Mouse (Mus musculus): ENCODE measurements around the gene Mat2a. TPM values are rescaled to one million over a fixed set of nuclear protein-coding genes. Genes with fewer than 3 reads are reported as not detected.

Mat2a gene
- polyA plus RNA-seq, 1 experiment from 2014 or later = 307 TPM

GRCm38 (mm10) chr6:72389471-72389940 is 49.9 kb downstream of the Mat2a start:
- Histone ChIP-seq H3K9ac (peak overlapping the region; percentile 65), H3K27ac (replicated peaks) (peak overlapping the region; percentile 96), H3K4me2 (replicated peaks) (peak overlapping the region; percentile 73), H3K9me3 (replicated peaks) (no peaks in the 10 kb centered on the region), H3K4me3 (replicated peaks) (peak overlapping the region; percentile 62), H3K36me3 (peaks cover 25% of the 10 kb centered on the region), H3K4me1 (peaks cover 38% of the 10 kb centered on the region), H3K27me3 (no peaks in the 10 kb centered on the region)
- no peak for ATAC-seq (ENCODE audit: insufficient number of reproducible peaks, low FRiP score, low TSS enrichment, low read depth)
- WGBS = 20% methylated on average over 13 of the region's 13 CpGs

GRCm38 (mm10) chr6:72388791-72389329 is 50.5 kb downstream of the Mat2a start:
- Histone ChIP-seq H3K9me3 (replicated peaks) (no peaks in the 10 kb centered on the region), H3K9ac (no peak overlapping the region), H3K4me1 (peaks cover 38% of the 10 kb centered on the region), H3K27me3 (no peaks in the 10 kb centered on the region), H3K27ac (replicated peaks) (peak overlapping the region; percentile 96; the same call in 1 of the 2 replicates), H3K4me2 (replicated peaks) (peak overlapping the region; percentile 73), H3K4me3 (replicated peaks) (peak overlapping the region; percentile 62), H3K36me3 (peaks cover 26% of the 10 kb centered on the region)
- no peak for ATAC-seq (ENCODE audit: insufficient number of reproducible peaks, low FRiP score, low TSS enrichment, low read depth)
- WGBS = 79% methylated on average over 6 of the region's 6 CpGs

- no peak overlapping the region for H3K4me3 ChIP-seq (replicated peaks)
- whole genome bisulfite sequencing = 66% methylated on average over 10 of the region's 10 CpGs
- H3K36me3 ChIP-seq = peaks cover 26% of the 10 kb centered on the region
- no peak overlapping the region for H3K4me2 ChIP-seq (replicated peaks)
- no peak for ATAC-seq (ENCODE audit: insufficient number of reproducible peaks, low FRiP score, low TSS enrichment, low read depth)
- no peak overlapping the region for H3K9ac ChIP-seq
- no peaks in the 10 kb centered on the region for H3K9me3 ChIP-seq (replicated peaks)
- peaks cover 38% of the 10 kb centered on the region for H3K4me1 ChIP-seq
- no peak overlapping the region for H3K27ac ChIP-seq (replicated peaks)
- no peaks in the 10 kb centered on the region for H3K27me3 ChIP-seq
These were observed 51.1 kb downstream of the Mat2a start for GRCm38 (mm10) chr6:72388266-72388665.

- WGBS = 64% methylated on average over 3 of the region's 3 CpGs
- no peak overlapping the region for H3K9ac ChIP-seq
These were observed 51.5 kb downstream of the Mat2a start for GRCm38 (mm10) chr6:72387816-72388215.

GRCm38 (mm10) chr6:72386561-72386960 is 52.8 kb downstream of the Mat2a start:
- 91% methylated on average over 2 of the region's 2 CpGs for WGBS
- no peaks in the 10 kb centered on the region for H3K27me3 ChIP-seq

More at GRCm38 (mm10) chr6:72387816-72388215, 51.5 kb downstream of the Mat2a start:
- Histone ChIP-seq H3K36me3 (peaks cover 26% of the 10 kb centered on the region), H3K27me3 (no peaks in the 10 kb centered on the region), H3K9me3 (replicated peaks) (no peaks in the 10 kb centered on the region), H3K4me2 (replicated peaks) (no peak overlapping the region), H3K4me1 (peaks cover 38% of the 10 kb centered on the region), H3K4me3 (replicated peaks) (no peak overlapping the region), H3K27ac (replicated peaks) (no peak overlapping the region)
- no peak for ATAC-seq (ENCODE audit: insufficient number of reproducible peaks, low FRiP score, low TSS enrichment, low read depth)

GRCm38 (mm10) chr6:72385258-72385657 is 54.1 kb downstream of the Mat2a start:
- 83% methylated on average over 4 of the region's 4 CpGs for WGBS
- peaks cover 26% of the 10 kb centered on the region for H3K36me3 ChIP-seq
- H3K4me2 ChIP-seq (replicated peaks) = no peak overlapping the region
- H3K9me3 ChIP-seq (replicated peaks) = no peaks in the 10 kb centered on the region
- H3K4me1 ChIP-seq = peaks cover 30% of the 10 kb centered on the region
- ATAC-seq (ENCODE audit: insufficient number of reproducible peaks, low FRiP score, low TSS enrichment, low read depth) = no peak
- H3K9ac ChIP-seq = no peak overlapping the region
- H3K4me3 ChIP-seq (replicated peaks) = no peak overlapping the region
- no peaks in the 10 kb centered on the region for H3K27me3 ChIP-seq
- no peak overlapping the region for H3K27ac ChIP-seq (replicated peaks)

More at GRCm38 (mm10) chr6:72386561-72386960, 52.8 kb downstream of the Mat2a start:
- no peak overlapping the region for H3K4me3 ChIP-seq (replicated peaks)
- ATAC-seq (ENCODE audit: insufficient number of reproducible peaks, low FRiP score, low TSS enrichment, low read depth) = no peak
- H3K36me3 ChIP-seq = peaks cover 26% of the 10 kb centered on the region
- H3K4me1 ChIP-seq = peaks cover 40% of the 10 kb centered on the region
- no peaks in the 10 kb centered on the region for H3K9me3 ChIP-seq (replicated peaks)
- H3K9ac ChIP-seq = no peak overlapping the region
- H3K4me2 ChIP-seq (replicated peaks) = no peak overlapping the region
- H3K27ac ChIP-seq (replicated peaks) = no peak overlapping the region

- Histone ChIP-seq H3K4me2 (replicated peaks) (no peak overlapping the region), H3K27me3 (no peaks in the 10 kb centered on the region), H3K4me3 (replicated peaks) (no peak overlapping the region), H3K9ac (no peak overlapping the region), H3K9me3 (replicated peaks) (no peaks in the 10 kb centered on the region), H3K36me3 (peaks cover 26% of the 10 kb centered on the region), H3K4me1 (peaks cover 32% of the 10 kb centered on the region), H3K27ac (replicated peaks) (no peak overlapping the region)
- ATAC-seq (ENCODE audit: insufficient number of reproducible peaks, low FRiP score, low TSS enrichment, low read depth) = no peak
- WGBS = 96% methylated on average over 7 of the region's 7 CpGs
These were observed 55.4 kb downstream of the Mat2a start for GRCm38 (mm10) chr6:72383952-72384351.

GRCm38 (mm10) chr6:72383142-72383820 is 56.1 kb downstream of the Mat2a start:
- no peak for ATAC-seq (ENCODE audit: insufficient number of reproducible peaks, low FRiP score, low TSS enrichment, low read depth)
- Histone ChIP-seq H3K27ac (replicated peaks) (no peak overlapping the region), H3K27me3 (no peaks in the 10 kb centered on the region), H3K4me1 (peaks cover 25% of the 10 kb centered on the region), H3K9me3 (replicated peaks) (no peaks in the 10 kb centered on the region), H3K4me3 (replicated peaks) (no peak overlapping the region), H3K36me3 (peaks cover 26% of the 10 kb centered on the region), H3K9ac (no peak overlapping the region), H3K4me2 (replicated peaks) (no peak overlapping the region)
- WGBS = 85% methylated on average over 6 of the region's 6 CpGs

Other genes with a start within 250 kb of the Mat2a start
- gene Atoh8, start 204.0 kb downstream of the Mat2a start, polyA plus RNA-seq (2015; fragmentation: Nextera tagmentation; extraction: Ambion mirVana) = 18.0 and 18.4 TPM in 2 replicates
- gene Sftpb, start 134.9 kb downstream of the Mat2a start, polyA plus RNA-seq (2015; fragmentation: Nextera tagmentation; extraction: Ambion mirVana) = not detected in 2 replicates
- gene Usp39, start 94.4 kb downstream of the Mat2a start, polyA plus RNA-seq (2015; fragmentation: Nextera tagmentation; extraction: Ambion mirVana) = 39.4 and 39.5 TPM in 2 replicates
- gene 0610030E20Rik, start 92.2 kb downstream of the Mat2a start, polyA plus RNA-seq (2015; fragmentation: Nextera tagmentation; extraction: Ambion mirVana) = 33.0 and 36.0 TPM in 2 replicates
- 14.7 and 15.2 TPM in 2 replicates for gene Tmem150a, start 84.1 kb downstream of the Mat2a start, polyA plus RNA-seq (2015; fragmentation: Nextera tagmentation; extraction: Ambion mirVana)
- gene Rnf181, start 72.6 kb downstream of the Mat2a start, polyA plus RNA-seq (2015; fragmentation: Nextera tagmentation; extraction: Ambion mirVana) = 106 and 120 TPM in 2 replicates
- 27.9 and 29.0 TPM in 2 replicates for gene Vamp5, start 59.1 kb downstream of the Mat2a start, polyA plus RNA-seq (2015; fragmentation: Nextera tagmentation; extraction: Ambion mirVana)
- gene Vamp8, start 48.9 kb downstream of the Mat2a start, polyA plus RNA-seq (2015; fragmentation: Nextera tagmentation; extraction: Ambion mirVana) = 177 and 183 TPM in 2 replicates
- 39.0 and 42.6 TPM in 2 replicates for gene Ggcx, start 25.2 kb downstream of the Mat2a start, polyA plus RNA-seq (2015; fragmentation: Nextera tagmentation; extraction: Ambion mirVana)
- 0.18 and 0.49 TPM in 2 replicates for gene Sh2d6, start 82.1 kb upstream of the Mat2a start, polyA plus RNA-seq (2015; fragmentation: Nextera tagmentation; extraction: Ambion mirVana)
- 122 and 132 TPM in 2 replicates for gene Capg, start 104.8 kb upstream of the Mat2a start, polyA plus RNA-seq (2015; fragmentation: Nextera tagmentation; extraction: Ambion mirVana)
- 18.8 and 23.9 TPM in 2 replicates for gene Elmod3, start 158.9 kb upstream of the Mat2a start, polyA plus RNA-seq (2015; fragmentation: Nextera tagmentation; extraction: Ambion mirVana)
- 18.1 and 18.7 TPM in 2 replicates for gene Retsat, start 158.9 kb upstream of the Mat2a start, polyA plus RNA-seq (2015; fragmentation: Nextera tagmentation; extraction: Ambion mirVana)
- 26.9 and 27.3 TPM in 2 replicates for gene Tgoln1, start 177.4 kb upstream of the Mat2a start, polyA plus RNA-seq (2015; fragmentation: Nextera tagmentation; extraction: Ambion mirVana)

Measured in embryonic facial prominence, embryonic 15.5 days (tissue).